Mouse (Mus musculus) limb, embryonic 11.5 days (tissue): ENCODE data around the gene Krtap5-4. TPM values are rescaled to one million over a fixed set of nuclear protein-coding genes. Genes with fewer than 3 reads are reported as not detected.
"Not testable (repeated sequence)": the region's sequence is repeated elsewhere in the genome, so short reads cannot be mapped to it uniquely, and the experiment has no call there.

Source experiments
- ATAC-seq: fragments of 200-750 bp; cut with Nextera tagmentation; 2 replicates; pipeline ENCODE4 v1.8.0; 2017; ENCODE audit warnings: low read depth; ENCODE audit not compliant: insufficient number of reproducible peaks, low FRiP score, low TSS enrichment
- DNase-seq: peaks from one replicate; pipeline ENCODE4 v3.0.0-alpha.2; 2015; ENCODE audit warnings: low spot score
- H3K27ac ChIP-seq: fragments of 300-500 bp; sonication (generic); replicated peaks from 2 replicates; pipeline ENCODE4 v1.5.1; 2014; ENCODE audit warnings: low read depth, mild to moderate bottlenecking, low read length
- H3K27me3 ChIP-seq: fragments of 300-500 bp; sonication (generic); 2 replicates; pipeline ENCODE4 v1.6.1; 2014; ENCODE audit warnings: mild to moderate bottlenecking, low read length, mixed read lengths; ENCODE audit not compliant: control insufficient read depth, insufficient read depth
- H3K36me3 ChIP-seq: fragments of 300-500 bp; sonication (generic); 2 replicates; pipeline ENCODE4 v1.6.1; 2014; ENCODE audit warnings: mild to moderate bottlenecking, low read length, moderate library complexity, mixed read lengths; ENCODE audit not compliant: control insufficient read depth, insufficient read depth
- H3K4me1 ChIP-seq: fragments of 300-500 bp; sonication (generic); 2 replicates; pipeline ENCODE4 v1.6.1; 2014; ENCODE audit warnings: low read length, mixed read lengths; ENCODE audit not compliant: control insufficient read depth, insufficient read depth
- H3K4me2 ChIP-seq: fragments of 300-500 bp; sonication (generic); 2 replicates; pipeline ENCODE4 v1.6.1; 2014; ENCODE audit warnings: low read depth, mild to moderate bottlenecking, moderate library complexity; ENCODE audit not compliant: severe bottlenecking
- H3K4me3 ChIP-seq: fragments of 300-500 bp; sonication (generic); 2 replicates; pipeline ENCODE4 v1.5.1; 2014; ENCODE audit warnings: low read depth, low read length
- H3K9ac ChIP-seq: fragments of 300-500 bp; sonication (generic); 2 replicates; pipeline ENCODE4 v1.6.1; 2014; ENCODE audit warnings: mild to moderate bottlenecking, low read length
- H3K9me3 ChIP-seq: fragments of 300-500 bp; sonication (generic); 2 replicates; pipeline ENCODE4 v1.6.1; 2016; ENCODE audit warnings: low read length; ENCODE audit not compliant: control insufficient read depth
- WGBS: fragments of 180-500 bp; shearing (Covaris S2); extraction: QIAGEN DNeasy Blood & Tissue Kit; methylation state at CpG from one replicate; pipeline ENCODE4 v1.1.7; 2014; 5-methylcytosine and 5-hydroxymethylcytosine counted together
- polyA plus RNA-seq: library from polyadenylated mRNA; unstranded; fragments of >200 nt; fragmentation: Nextera tagmentation; extraction: Ambion mirVana; gene quantifications from 2 replicates; pipeline ENCODE4 v1.2.1, GENCODE M21; 2014

The Krtap5-4 gene
- polyA plus RNA-seq, 1 experiment from 2014 or later, result not detected

DNA sequence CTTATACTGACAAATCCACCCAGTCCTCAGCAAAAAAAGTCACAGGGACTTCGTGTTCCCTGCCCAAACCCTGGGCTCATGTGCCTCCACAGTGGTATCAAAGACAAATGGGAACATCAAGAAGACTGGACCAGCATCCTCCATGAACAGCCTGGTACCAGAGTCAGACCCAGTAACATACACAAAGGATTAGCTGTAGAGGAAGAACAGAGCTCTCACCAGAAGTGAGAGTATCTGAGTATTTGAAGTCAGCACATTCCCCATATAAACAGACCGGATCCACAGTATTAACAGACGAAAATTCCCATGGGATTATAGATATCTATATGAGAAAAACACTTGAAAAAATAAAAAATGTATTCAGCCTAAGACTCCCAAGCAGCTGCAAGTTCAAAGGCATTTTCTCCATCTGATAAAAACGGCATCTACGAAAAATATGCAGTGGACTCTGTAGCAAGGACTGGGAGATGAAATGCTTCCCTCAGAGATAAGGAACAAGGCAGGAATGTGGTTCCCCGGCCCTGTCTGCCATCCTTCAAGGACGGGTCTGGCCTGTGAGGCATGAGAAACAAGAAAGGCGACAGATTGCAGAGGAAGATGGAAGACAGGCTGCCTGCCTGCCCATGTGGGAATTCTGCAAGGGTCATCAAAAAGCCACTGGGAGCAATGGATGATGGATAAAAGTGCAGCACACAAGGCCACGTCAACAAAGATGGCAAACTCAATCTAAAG, 23.5 kb downstream of the Krtap5-4 start:
- H3K27ac ChIP-seq, result no peak overlapping the region
- no peaks in the 10 kb centered on the region for H3K36me3 ChIP-seq
- no peaks in the 10 kb centered on the region for H3K27me3 ChIP-seq
- no peak overlapping the region for H3K9ac ChIP-seq
- WGBS, result 41% methylated on average over 9 of the region's 9 CpGs
- no peaks in the 10 kb centered on the region for H3K9me3 ChIP-seq
- ATAC-seq (no peak), DNase-seq (no peak)
- no peak overlapping the region for H3K4me3 ChIP-seq
- H3K4me1 ChIP-seq, result peaks cover 2% of the 10 kb centered on the region; the same call in 1 of the 2 replicates
- H3K4me2 ChIP-seq, result no peak overlapping the region

DNA sequence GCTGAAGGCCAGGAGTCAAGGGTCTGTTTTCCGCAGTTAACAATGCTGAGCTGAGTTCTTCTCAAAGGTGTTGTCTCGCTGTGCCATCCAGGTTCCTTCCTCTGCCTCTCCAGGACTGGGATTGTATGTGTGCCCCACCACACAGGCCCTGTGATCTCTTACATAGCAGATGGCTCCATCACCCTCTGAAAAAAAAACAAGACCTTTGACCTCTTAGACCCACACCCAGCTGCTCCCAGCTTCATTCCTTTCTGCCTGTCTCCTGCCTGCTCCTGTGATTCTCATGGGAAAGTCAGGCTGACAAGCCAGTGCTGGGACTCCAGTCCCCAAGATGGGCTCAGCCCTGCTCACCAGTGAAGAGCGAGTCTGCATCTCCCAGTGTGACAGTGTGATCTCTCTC, 25.2 kb downstream of the Krtap5-4 start:
- Histone ChIP-seq H3K9ac (no peak overlapping the region), H3K4me1 (peaks cover 9% of the 10 kb centered on the region; the same call in 1 of the 2 replicates), H3K9me3 (no peaks in the 10 kb centered on the region), H3K27ac (no peak overlapping the region), H3K27me3 (no peaks in the 10 kb centered on the region), H3K4me2 (no peak overlapping the region), H3K4me3 (no peak overlapping the region), H3K36me3 (no peaks in the 10 kb centered on the region)
- ATAC-seq, result no peak
- DNase-seq, result no peak
- WGBS, result 45% methylated on average over 3 of the region's 3 CpGs

DNA sequence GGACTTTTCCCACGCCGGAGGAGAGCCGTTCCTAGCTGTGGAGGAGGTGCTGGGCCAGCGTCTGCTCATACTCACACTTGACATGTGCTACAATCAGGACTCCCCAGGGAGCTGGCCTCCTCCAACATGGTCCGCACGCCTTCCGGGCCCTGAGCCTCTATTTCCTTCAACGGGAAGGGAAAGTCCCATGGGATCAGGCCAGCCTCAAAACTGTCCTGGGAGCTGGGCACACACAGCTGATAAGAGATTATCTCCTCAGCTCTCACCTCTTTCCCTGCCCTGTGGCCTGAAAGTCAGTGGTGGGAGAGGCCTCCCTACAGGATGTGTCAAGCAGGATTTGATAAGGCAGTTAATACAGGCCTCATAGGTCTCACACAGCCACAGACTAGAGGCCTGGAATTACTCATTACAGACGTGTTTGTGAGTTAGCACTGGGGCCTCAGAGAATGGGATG, 26.9 kb downstream of the Krtap5-4 start:
- DNase-seq (no peak), ATAC-seq (no peak)
- H3K27me3 ChIP-seq, result no peaks in the 10 kb centered on the region
- H3K4me2 ChIP-seq, result no peak overlapping the region
- H3K4me3 ChIP-seq, result no peak overlapping the region
- no peaks in the 10 kb centered on the region for H3K9me3 ChIP-seq
- no peak overlapping the region for H3K9ac ChIP-seq
- no peaks in the 10 kb centered on the region for H3K36me3 ChIP-seq
- H3K27ac ChIP-seq, result no peak overlapping the region
- 0 out of 2 replicates have a peak, but pooled peaks cover 10% of the 10 kb centered on the region for H3K4me1 ChIP-seq
- WGBS, result 32% methylated on average over 9 of the region's 9 CpGs

DNA sequence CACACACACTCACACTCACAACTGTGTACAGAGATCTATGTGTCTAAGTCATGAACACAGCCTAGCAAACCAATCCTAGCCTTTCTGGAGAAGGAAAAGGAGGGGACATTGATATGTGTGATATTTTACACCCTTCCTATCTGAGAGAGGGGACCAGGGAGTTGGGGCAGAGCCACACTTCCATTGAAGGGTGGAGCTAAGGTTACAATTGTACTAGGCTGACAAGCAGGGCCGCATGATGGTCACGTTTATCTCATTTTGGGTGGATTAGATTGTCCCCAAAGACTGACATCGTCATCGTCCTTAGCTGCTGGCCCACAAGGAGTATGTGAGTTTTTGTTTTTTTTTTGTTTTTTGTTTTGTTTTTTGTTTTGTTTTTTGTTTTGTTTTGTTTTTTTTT, 27.9 kb downstream of the Krtap5-4 start:
- Histone ChIP-seq H3K27ac (no peak overlapping the region), H3K4me1 (0 out of 2 replicates have a peak, but pooled peaks cover 10% of the 10 kb centered on the region), H3K36me3 (no peaks in the 10 kb centered on the region), H3K9me3 (no peaks in the 10 kb centered on the region), H3K4me2 (no peak overlapping the region), H3K27me3 (no peaks in the 10 kb centered on the region), H3K9ac (no peak overlapping the region), H3K4me3 (no peak overlapping the region)
- WGBS, result 65% methylated on average over 4 of the region's 4 CpGs
- ATAC-seq (no peak), DNase-seq (no peak)

DNA sequence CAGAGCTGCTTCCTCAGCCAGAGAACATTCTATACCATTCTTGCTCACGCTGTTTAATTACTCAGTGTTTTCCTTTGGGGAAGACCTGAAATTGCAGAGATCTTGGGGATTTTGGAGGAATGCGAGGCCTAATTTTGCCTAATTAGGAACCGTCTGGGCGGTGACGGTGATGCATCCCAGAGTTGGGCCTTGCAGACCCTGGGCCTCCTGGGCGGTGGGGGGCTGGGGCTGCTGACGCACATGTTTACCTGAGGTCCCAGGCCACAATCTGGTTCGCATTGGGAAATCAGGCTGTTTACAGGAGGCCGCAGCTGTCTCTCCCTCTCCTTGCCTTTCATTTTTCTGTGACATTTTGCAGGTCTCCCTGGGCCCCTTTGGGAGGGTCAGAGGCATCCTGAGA, 29.4 kb downstream of the Krtap5-4 start:
- not testable (repeated sequence) for H3K4me3 ChIP-seq
- 22% methylated on average over 2 of the region's 9 CpGs for WGBS

DNA sequence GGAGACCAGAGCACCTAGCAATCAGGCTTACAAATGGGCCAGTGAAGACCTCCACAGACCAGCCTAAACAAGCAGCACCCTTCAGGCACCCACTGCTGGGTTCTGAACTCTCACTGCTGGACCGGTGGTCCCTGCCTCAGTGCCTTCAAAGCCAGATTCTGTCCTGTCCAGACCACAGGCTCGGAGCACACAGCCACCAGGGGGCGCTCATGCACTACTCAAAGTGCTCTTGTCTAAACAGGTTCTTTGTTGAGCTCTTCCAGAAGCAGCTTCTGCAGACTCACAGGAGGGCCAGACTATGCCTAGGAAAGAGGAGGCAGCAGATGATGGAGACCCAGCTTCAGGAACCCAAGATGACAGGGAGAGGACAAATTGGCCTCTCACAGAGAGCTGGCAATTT, 30.9 kb downstream of the Krtap5-4 start:
- ATAC-seq (peak; percentile 67; the same call in 1 of the 2 replicates), DNase-seq (peak; percentile 98)
- no peaks in the 10 kb centered on the region for H3K9me3 ChIP-seq
- no peaks in the 10 kb centered on the region for H3K36me3 ChIP-seq
- no peak overlapping the region for H3K4me2 ChIP-seq
- peak overlapping the region; percentile 25; the same call in 1 of the 2 replicates for H3K27ac ChIP-seq
- H3K27me3 ChIP-seq, result no peaks in the 10 kb centered on the region
- 0 out of 2 replicates have a peak, but pooled peaks cover 10% of the 10 kb centered on the region for H3K4me1 ChIP-seq
- WGBS, result 4% methylated on average over 3 of the region's 3 CpGs
- no peak overlapping the region for H3K4me3 ChIP-seq
- no peak overlapping the region for H3K9ac ChIP-seq

More for the DNA sequence above, 29.4 kb downstream of the Krtap5-4 start:
- H3K4me2 ChIP-seq, H3K27me3 ChIP-seq, H3K4me1 ChIP-seq, DNase-seq, H3K36me3 ChIP-seq, H3K9me3 ChIP-seq, H3K9ac ChIP-seq: not testable (repeated sequence)
- 0 out of 2 replicates have a peak overlapping the region, but pooled peaks have one; percentile 47 for H3K27ac ChIP-seq
- peak; percentile 52; the same call in 1 of the 2 replicates for ATAC-seq

DNA sequence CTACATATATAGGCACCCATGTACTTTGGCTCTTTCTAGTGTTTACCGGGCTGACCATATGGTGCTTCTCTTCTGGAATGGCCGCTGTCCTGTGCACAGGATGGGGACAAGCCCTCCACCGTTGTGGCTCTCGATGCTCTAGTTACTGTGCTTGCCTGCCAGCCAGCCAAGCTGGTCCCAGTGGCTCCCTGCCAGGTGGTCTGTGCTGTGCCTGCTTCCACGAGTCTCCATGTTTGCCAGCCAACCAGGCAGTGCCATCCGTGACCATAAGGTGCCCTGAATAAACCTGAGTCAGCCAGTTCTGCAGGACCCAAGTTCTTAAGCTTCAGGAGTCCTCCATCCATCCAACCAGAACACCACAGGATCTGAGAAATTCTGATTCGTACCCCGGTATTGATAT, 31.8 kb downstream of the Krtap5-4 start:
- no peak overlapping the region for H3K27ac ChIP-seq
- H3K9me3 ChIP-seq, result no peaks in the 10 kb centered on the region
- H3K27me3 ChIP-seq, result no peaks in the 10 kb centered on the region
- no peaks in the 10 kb centered on the region for H3K36me3 ChIP-seq
- DNase-seq, result no peak
- H3K9ac ChIP-seq, result no peak overlapping the region
- no peak overlapping the region for H3K4me2 ChIP-seq
- H3K4me1 ChIP-seq, result 0 out of 2 replicates have a peak, but pooled peaks cover 10% of the 10 kb centered on the region
- 89% methylated on average over 8 of the region's 8 CpGs for WGBS
- ATAC-seq, result no peak
- H3K4me3 ChIP-seq, result no peak overlapping the region

DNA sequence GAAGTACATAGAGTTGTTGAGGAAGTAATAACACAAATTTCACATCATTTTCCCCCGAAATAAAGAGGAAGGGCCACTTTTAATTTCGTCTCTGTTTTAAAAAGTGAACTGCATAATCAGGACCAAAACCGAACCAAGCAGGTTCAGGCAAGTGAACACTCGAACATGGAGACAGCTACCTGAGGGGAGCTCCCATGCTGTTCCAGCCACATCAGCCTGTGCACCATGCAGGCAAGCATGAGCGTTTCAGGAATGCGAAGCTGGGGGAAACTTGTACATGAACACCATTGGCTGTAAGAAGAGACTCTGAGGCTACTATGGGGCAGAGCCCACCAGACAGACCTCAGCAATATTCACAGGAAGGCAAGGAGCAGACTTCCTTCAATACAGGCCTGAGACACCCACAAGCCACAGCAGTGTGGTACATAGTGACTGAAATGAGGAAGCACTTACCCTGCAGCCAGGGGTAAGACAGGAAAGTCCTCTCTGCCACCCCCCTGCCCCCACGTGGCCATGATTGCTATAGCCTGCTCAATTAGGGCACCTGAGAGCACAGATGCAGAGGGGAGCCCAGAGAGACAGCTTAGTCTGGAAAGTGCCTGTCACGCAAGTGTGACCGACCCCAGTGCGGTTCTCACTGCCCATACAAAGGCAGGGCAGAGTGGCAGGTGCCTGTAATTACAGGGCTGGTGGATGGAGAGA, 37.1 kb downstream of the Krtap5-4 start:
- 46% methylated on average over 10 of the region's 10 CpGs for WGBS
- no peak for ATAC-seq

More for the DNA sequence above, 37.1 kb downstream of the Krtap5-4 start:
- H3K4me2 ChIP-seq, result no peak overlapping the region
- H3K9ac ChIP-seq, result no peak overlapping the region
- DNase-seq, result no peak
- no peak overlapping the region for H3K27ac ChIP-seq
- no peaks in the 10 kb centered on the region for H3K27me3 ChIP-seq
- no peaks in the 10 kb centered on the region for H3K4me1 ChIP-seq
- no peaks in the 10 kb centered on the region for H3K36me3 ChIP-seq
- no peaks in the 10 kb centered on the region for H3K9me3 ChIP-seq
- H3K4me3 ChIP-seq, result no peak overlapping the region
